Mouse (Mus musculus) cortical plate, adult 2 months (tissue): ENCODE results near the gene Pknox2. TPM values are rescaled to one million over a fixed set of nuclear protein-coding genes. Genes with fewer than 3 reads are reported as not detected.

Source experiments
- H3K27ac ChIP-seq: fragments of 200-500 bp; 2 replicates; pipeline ENCODE4 v1.5.1; 2012; ENCODE audit warnings: low read length, control low read depth, inconsistent platforms; ENCODE audit not compliant: insufficient read depth
- H3K4me1 ChIP-seq: fragments of 200-500 bp; 2 replicates; pipeline ENCODE4 v1.6.1; 2011; ENCODE audit warnings: low read length; ENCODE audit not compliant: control insufficient read depth, insufficient read depth
- H3K4me3 ChIP-seq: fragments of 200-500 bp; 2 replicates; pipeline ENCODE4 v1.5.1; 2011; ENCODE audit warnings: mild to moderate bottlenecking, low read length, control low read depth; ENCODE audit not compliant: insufficient read depth
- CTCF ChIP-seq: fragments of 200-500 bp; IDR thresholded peaks from 2 replicates; pipeline ENCODE4 v1.5.1; 2011; ENCODE audit warnings: mild to moderate bottlenecking, control low read depth, low read length; ENCODE audit not compliant: insufficient read depth; ENCODE audit errors: extremely low read depth
- POLR2A ChIP-seq: fragments of 200-500 bp; IDR thresholded peaks from 2 replicates; pipeline ENCODE4 v1.6.1; 2011; ENCODE audit warnings: mild to moderate bottlenecking, low read length, control low read depth; ENCODE audit not compliant: insufficient read depth; ENCODE audit errors: extremely low read depth
- polyA plus RNA-seq: library from polyadenylated mRNA; depleted of rRNA; stranded (reverse); fragments of >200 nt; gene quantifications from 2 replicates; pipeline ENCODE4 v1.2.3, GENCODE M21; 2012

The Pknox2 gene
- polyA plus RNA-seq, 1 experiment, result 80.9 TPM

DNA sequence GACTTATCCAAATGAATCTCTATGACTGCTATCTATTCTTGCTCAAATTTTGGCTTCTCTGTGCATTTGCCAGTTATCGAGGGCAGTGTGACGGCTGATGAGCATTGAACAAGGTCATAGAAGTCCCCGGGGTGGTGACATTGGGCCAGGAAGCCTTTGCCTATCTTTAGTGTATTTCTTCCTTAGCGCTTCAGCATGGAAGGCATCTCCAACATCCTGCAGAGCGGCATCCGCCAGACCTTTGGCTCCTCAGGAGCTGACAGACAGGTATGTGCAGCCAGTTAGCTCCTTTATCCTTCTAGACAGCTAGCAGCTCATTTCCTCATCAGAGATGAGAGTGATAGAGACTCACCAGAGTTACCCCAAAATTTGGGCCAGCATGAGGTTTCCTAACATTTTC, 278.5 kb downstream of the Pknox2 start:
- no peak for TF ChIP-seq POLR2A
- no peak for TF ChIP-seq CTCF
- Histone ChIP-seq H3K4me3 (no peak overlapping the region), H3K27ac (no peak overlapping the region), H3K4me1 (peaks cover 3% of the 10 kb centered on the region; the same call in 1 of the 2 replicates)

DNA sequence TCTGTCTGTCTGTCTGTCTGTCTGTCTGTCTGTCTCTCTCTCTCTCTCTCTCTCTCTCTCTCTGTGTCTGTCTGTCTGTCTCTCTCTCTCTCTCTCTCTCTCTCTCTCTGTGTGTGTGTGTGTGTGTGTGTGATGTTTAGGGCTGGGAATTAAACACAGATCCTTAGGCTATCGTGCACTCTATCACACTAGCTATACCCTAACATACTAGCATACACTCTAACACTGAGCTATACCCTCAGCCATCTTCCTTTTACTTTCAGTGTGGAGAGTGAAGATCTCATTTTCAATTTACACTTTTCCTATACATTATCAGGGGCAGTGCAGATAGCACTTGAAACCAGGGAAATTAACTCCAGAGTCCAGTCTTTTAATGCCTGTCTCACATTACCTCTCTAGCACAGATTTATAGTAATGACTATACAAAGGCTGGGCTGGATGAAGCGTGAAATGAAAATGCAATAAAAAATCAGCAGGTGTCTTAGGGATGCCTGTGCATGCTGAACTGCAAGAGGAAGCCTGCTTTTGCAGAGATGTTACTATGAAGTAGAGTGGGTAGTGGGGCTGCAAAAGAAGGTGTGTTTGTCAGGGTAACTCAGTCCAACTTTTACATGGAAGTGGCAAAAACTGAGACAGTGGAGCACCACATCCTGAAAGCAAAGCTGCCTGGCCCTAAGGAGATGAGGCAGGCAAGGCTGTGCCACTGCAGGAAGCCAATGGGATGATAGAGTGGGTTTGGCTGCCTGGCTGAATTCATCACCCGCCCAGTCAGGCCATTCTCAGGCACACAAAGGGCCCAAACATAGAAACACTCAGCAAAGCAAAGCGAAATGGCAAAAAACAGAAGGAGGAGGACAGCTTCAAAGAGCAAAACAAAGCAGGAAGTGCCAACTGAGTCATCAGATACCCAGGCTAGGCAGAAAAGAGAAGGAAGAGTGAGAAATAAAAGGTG, 282.1 kb downstream of the Pknox2 start:
- Histone ChIP-seq H3K4me3 (no peak overlapping the region), H3K27ac (no peak overlapping the region; the same call in 1 of the 2 replicates), H3K4me1 (peaks cover 3% of the 10 kb centered on the region; the same call in 1 of the 2 replicates)
- TF ChIP-seq POLR2A, result 0 out of 2 replicates have a peak, but pooled peaks have one; percentile 17
- no peak for TF ChIP-seq CTCF

DNA sequence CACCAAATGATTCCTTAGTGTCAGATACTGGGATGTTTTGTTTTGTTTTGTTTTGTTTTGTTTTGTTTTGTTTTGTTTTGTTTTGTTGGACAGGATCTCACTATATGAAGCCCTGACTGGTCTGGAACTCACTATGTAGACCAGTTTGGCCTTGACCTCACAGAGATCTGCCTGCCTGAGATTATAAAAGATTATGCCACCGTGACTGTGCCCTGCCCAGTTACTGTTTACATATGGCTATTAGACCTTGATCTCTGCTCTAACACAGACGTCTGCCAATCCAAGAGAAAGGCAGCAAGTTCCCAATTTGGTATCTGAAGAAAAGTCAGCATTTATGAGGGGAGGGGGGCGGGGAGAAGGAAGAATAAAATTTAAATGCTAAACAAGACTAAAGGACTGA, 283.5 kb downstream of the Pknox2 start:
- Histone ChIP-seq H3K4me3 (no peak overlapping the region), H3K27ac (no peak overlapping the region), H3K4me1 (peaks cover 3% of the 10 kb centered on the region; the same call in 1 of the 2 replicates)
- TF ChIP-seq POLR2A (no peak), CTCF (no peak)

DNA sequence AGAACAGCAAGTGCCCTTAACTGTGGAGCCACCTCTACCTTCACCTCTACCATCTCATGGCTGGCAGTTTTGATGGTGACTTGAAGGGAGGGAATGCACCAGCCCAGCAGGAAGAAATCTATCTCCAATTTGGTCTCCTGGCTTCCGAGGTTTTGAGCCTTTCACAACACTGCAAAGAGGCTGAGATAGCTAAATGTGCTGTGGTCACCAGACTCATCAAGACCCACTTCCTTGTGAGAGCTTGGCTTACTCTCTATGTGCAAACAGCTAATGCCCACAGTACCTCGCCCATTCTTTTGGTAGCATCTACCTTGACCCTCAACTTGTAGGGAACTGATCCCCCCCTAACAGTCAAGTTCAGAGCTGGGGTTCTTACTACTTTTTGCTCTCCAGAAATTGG, 284.6 kb downstream of the Pknox2 start:
- Histone ChIP-seq H3K4me3 (no peak overlapping the region), H3K27ac (no peak overlapping the region), H3K4me1 (peaks cover 5% of the 10 kb centered on the region)
- TF ChIP-seq POLR2A (no peak), CTCF (no peak)

DNA sequence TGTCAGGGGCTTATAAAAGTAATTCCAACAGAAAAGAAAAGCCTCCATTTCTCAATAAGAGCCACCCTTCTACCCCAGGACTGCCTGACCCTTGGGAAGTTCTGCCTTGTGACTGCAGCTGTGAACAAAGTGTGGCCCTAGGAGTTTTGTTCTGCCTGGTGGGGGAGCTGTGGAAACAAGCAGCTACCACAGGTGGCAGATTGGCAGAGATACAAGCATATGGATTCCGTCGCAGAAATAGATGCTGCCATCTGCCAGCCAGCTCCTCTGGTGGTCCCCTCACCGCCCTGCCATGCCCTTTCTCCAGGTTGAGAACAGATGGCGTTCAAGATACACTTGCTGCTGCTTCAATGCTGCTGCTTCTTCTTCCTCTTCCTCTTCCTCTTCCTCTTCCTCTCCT, 288.5 kb downstream of the Pknox2 start:
- Histone ChIP-seq H3K27ac (no peak overlapping the region), H3K4me1 (peaks cover 4% of the 10 kb centered on the region), H3K4me3 (no peak overlapping the region)
- no peak for TF ChIP-seq POLR2A
- no peak for TF ChIP-seq CTCF

DNA sequence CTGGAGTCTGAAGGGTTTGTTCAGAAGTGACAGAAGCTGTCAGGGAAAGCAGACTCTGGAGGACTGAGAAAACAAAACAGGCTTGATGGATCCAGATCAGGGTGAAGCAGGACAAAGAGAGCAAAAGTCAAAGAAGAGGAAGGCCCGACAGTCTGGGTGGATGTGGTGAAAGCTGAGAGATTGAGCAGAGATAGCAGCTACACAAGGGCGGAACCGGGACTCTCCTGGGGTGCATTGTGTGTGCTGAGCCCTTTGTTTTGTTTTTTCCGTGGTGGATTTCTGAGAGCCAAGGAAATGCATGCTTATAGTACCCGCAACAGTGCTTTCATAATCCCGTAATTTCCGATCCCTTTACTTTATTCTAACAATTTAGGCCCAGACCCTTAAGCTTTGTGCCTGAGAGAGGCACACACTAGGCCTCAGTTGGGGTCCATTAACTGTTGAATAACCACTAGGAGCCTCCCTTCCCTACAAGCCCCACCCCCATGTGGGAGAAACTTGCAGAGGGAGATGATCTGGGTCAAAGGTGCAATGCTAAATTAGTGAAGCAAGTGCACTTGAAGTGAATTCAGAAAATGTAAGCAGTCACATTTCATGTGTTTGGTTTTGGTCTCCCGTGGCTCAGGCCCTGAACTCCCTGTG, 289.6 kb downstream of the Pknox2 start:
- H3K4me1 ChIP-seq, result peaks cover 4% of the 10 kb centered on the region
- peak overlapping the region; percentile 8 for H3K27ac ChIP-seq
- H3K4me3 ChIP-seq, result no peak overlapping the region
- TF ChIP-seq POLR2A, result no peak
- no peak for TF ChIP-seq CTCF

DNA sequence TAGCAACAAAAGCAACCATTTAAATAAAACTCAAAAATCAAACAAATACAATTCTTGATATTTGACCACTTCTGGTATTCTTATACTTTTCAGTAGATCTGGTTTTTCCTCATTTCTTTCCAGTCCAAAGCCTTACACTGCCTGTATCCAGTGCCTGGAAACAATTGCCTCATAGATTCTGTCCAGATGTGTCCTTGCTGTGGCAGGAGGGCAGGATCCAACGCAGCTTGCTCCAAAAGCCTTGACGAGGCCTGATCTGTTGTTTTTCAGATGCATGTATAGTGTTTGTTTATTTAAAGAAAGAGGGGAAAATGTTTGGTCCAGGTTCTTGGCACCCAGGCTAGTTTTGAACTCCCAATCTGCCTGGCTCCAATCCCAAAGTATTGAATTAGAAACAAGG, 290.9 kb downstream of the Pknox2 start:
- no peak overlapping the region for H3K4me3 ChIP-seq
- peaks cover 4% of the 10 kb centered on the region for H3K4me1 ChIP-seq
- no peak for TF ChIP-seq CTCF
- TF ChIP-seq POLR2A, result no peak
- H3K27ac ChIP-seq, result no peak overlapping the region

DNA sequence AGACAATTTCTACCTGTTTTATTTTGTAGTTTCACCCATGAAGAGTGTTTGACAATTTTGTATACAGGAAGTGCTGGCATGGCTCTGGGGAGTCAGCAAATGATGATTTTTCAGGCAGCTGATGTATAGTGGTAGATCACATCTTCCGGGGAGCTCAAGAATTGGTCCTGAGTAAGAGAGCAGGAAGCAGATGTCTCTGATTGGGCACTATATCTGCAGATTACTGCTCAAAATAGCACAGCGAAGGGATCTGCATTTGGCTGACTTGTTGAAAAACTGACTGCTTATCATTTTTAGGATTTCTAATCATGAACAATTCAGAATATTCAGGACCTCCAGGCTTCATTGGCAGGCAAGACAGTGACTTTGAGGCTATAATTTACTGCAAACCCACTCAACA, 295.0 kb downstream of the Pknox2 start:
- TF ChIP-seq POLR2A (no peak), CTCF (no peak)
- no peak overlapping the region for H3K4me3 ChIP-seq
- no peak overlapping the region for H3K27ac ChIP-seq
- H3K4me1 ChIP-seq, result peaks cover 3% of the 10 kb centered on the region; the same call in 1 of the 2 replicates

DNA sequence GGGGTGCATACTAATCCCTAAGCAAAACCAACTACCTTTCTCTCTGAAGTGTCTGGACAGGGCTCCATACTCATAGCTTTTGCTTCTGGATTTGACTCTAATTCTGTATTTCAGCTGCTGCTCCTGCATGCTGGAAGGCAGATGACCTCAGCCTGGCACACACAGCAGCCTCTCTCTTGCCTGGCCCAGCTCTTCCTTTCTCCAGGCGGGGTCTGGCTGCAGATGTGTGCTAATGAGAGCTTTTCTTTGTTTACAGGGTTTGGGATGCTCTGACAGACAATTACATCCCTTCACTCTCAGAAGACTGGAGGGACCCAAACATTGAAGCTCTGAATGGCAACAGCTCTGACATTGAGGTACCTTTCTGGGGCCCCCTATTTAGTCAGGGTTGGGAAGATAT, 297.1 kb downstream of the Pknox2 start:
- peaks cover 4% of the 10 kb centered on the region; the same call in 1 of the 2 replicates for H3K4me1 ChIP-seq
- peak overlapping the region; percentile 65 for H3K27ac ChIP-seq
- no peak overlapping the region for H3K4me3 ChIP-seq
- TF ChIP-seq CTCF, result no peak
- no peak for TF ChIP-seq POLR2A
